ENCODE assay signal across 17 mouse cellular contexts in the genomic region with DNA sequence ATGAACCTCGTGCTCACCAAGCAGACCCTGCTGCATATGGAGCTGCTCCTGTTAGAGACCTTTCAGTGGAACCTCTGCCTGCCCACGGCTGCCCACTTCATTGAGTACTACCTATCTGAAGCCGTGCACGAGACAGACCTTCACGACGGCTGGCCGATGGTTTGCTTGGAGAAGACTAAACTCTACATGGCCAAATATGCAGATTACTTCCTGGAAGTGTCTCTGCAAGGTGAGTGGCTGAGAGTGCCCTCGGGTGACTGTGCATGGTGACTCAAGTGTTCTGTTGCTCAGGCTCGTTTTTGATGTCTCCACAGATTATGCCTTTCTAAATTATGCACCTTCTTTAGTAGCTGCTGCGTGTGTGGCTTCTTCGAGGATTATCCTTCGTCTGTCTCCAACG. TPM values are rescaled to one million over a fixed set of nuclear protein-coding genes. Genes with fewer than 3 reads are reported as not detected.
A peak's percentile ranks its signal among the peaks of the same experiment; 100 is the strongest.
DNase-seq lines count a peak whose midpoint lies in the region; ATAC-seq lines count a peak whose summit lies in the region.
"Had no signal": no experiment of that assay in that cellular context is flagged by ENCODE, and none has a peak within 500 bp of the region (broad histone marks: within the 10 kb centered on the region; RNA-seq: fewer than 3 reads in every experiment).

No protein-coding gene starts in this region.

- H3K4me3 ChIP-seq in heart, embryonic 12.5 days: no peak overlapping the region
- H3K4me3 ChIP-seq: embryonic facial prominence, embryonic 10.5 days; forebrain, embryonic 13.5 days; heart, embryonic 10.5 days; heart, embryonic 15.5 days; hindbrain, embryonic 10.5 days; intestine, embryonic 15.5 days had no signal

- no peak overlapping the region for H3K9ac ChIP-seq in heart, embryonic 12.5 days
- H3K9ac ChIP-seq: forebrain, embryonic 13.5 days; forebrain, postnatal 0 days; heart, embryonic 15.5 days; hindbrain, embryonic 14.5 days; intestine, embryonic 15.5 days had no signal

- no peak overlapping the region for H3K27ac ChIP-seq in heart, embryonic 12.5 days (ENCODE audit: poor library complexity, severe bottlenecking)
- H3K27ac ChIP-seq: embryonic facial prominence, embryonic 10.5 days; forebrain, embryonic 13.5 days; heart, embryonic 10.5 days; heart, embryonic 15.5 days; hindbrain, embryonic 10.5 days; hindbrain, embryonic 14.5 days; intestine, embryonic 15.5 days had no signal

- no peaks in the 10 kb centered on the region for H3K9me3 ChIP-seq in heart, embryonic 12.5 days (replicated peaks)
- H3K9me3 ChIP-seq: embryonic facial prominence, embryonic 10.5 days; forebrain, embryonic 13.5 days; heart, embryonic 10.5 days; heart, embryonic 15.5 days; hindbrain, embryonic 10.5 days; intestine, embryonic 15.5 days had no signal

- peak; percentile 27 to 46 for DNase-seq in lung, adult 18-20 months
- DNase-seq in lung, postnatal 14 days: no peak
- DNase-seq in CD4-positive, CD25-positive, alpha-beta regulatory T cell, adult 2 months (ENCODE audit: low read depth, low spot score): peak; percentile 26
- peak; percentile 56 for DNase-seq in lung, postnatal 36 days
- DNase-seq: cerebellum, adult 2 months; cerebellum, postnatal 10 days; forebrain, postnatal 0 days; gastrocnemius, postnatal 14 days had no signal

- peaks cover 69% of the 10 kb centered on the region for H3K36me3 ChIP-seq in heart, embryonic 12.5 days

- peak; percentile 37 for ATAC-seq in CD4-positive, CD25-positive, alpha-beta regulatory T cell, adult 4 months
- ATAC-seq in heart, embryonic 12.5 days (ENCODE audit: insufficient number of reproducible peaks, low FRiP score): no peak
- ATAC-seq: forebrain, embryonic 13.5 days; forebrain, postnatal 0 days; intestine, embryonic 15.5 days had no signal

- no peak overlapping the region for H3K4me2 ChIP-seq in heart, embryonic 12.5 days
- H3K4me2 ChIP-seq: forebrain, embryonic 13.5 days; heart, embryonic 15.5 days; hindbrain, embryonic 14.5 days; intestine, embryonic 15.5 days had no signal

- WGBS in heart, embryonic 12.5 days: 86% methylated on average over 13 of the region's 13 CpGs

- no peaks in the 10 kb centered on the region for H3K27me3 ChIP-seq in heart, embryonic 12.5 days (replicated peaks)
- H3K27me3 ChIP-seq: forebrain, embryonic 13.5 days; heart, embryonic 15.5 days; intestine, embryonic 15.5 days had no signal

- no peaks in the 10 kb centered on the region; the same call in none of the 2 replicates for H3K4me1 ChIP-seq in heart, embryonic 12.5 days (replicated peaks)
- H3K4me1 ChIP-seq: embryonic facial prominence, embryonic 10.5 days; forebrain, embryonic 13.5 days; heart, embryonic 10.5 days; hindbrain, embryonic 10.5 days; intestine, embryonic 15.5 days had no signal

RNA-seq across cellular contexts. Expression of a gene that starts 13.7 kb away (rescaled TPM):
- polyA plus RNA-seq in CD4-positive, CD25-positive, alpha-beta regulatory T cell, adult 4 months (2017; shearing (Covaris generic)): 1 to 10 TPM; 4.1 to 5.5 TPM
- polyA plus RNA-seq in heart, embryonic 12.5 days (2016; fragmentation: Nextera tagmentation; extraction: Ambion mirVana): 11.0 and 13.3 TPM in 2 replicates

RNA-seq across cellular contexts. Expression of a gene that starts 49.8 kb away (rescaled TPM):
- polyA plus RNA-seq in CD4-positive, CD25-positive, alpha-beta regulatory T cell, adult 4 months (2017; shearing (Covaris generic)): 10 to 100 TPM; 13.0 to 15.9 TPM
- 9.2 and 11.8 TPM in 2 replicates for polyA plus RNA-seq in heart, embryonic 12.5 days (2016; fragmentation: Nextera tagmentation; extraction: Ambion mirVana)
